Mouse (Mus musculus) lung, adult 2 months (tissue): ENCODE data around the gene Mfsd12.

Experiments
- CTCF ChIP-seq: fragments of 200-500 bp; IDR thresholded peaks from 2 replicates; pipeline ENCODE4 v1.5.1; 2011; ENCODE audit warnings: mild to moderate bottlenecking, low read length, control low read depth; ENCODE audit not compliant: insufficient read depth
- POLR2A ChIP-seq: fragments of 200-500 bp; IDR thresholded peaks from 2 replicates; pipeline ENCODE4 v1.6.1; 2011; ENCODE audit warnings: low read depth, mild to moderate bottlenecking, control low read depth, low read length, borderline replicate concordance; ENCODE audit errors: extremely low read depth

GRCm38 (mm10) chr10:81316338-81317060, 40.8 kb upstream of the Mfsd12 start:
- TF ChIP-seq CTCF, result peak; percentile 61
- no peak for TF ChIP-seq POLR2A
